Mouse (Mus musculus): ENCODE measurements around the gene AF067063. TPM values are rescaled to one million over a fixed set of nuclear protein-coding genes. Genes with fewer than 3 reads are reported as not detected.

Gene AF067063
- not detected for polyA plus RNA-seq (2015; fragmentation: Illumina TruSeq; extraction: RNeasy Lipid Tissue Mini Kit (QIAGEN cat#74804); ENCODE audit: insufficient read depth, low replicate concordance)

GRCm38 (mm10) chr13:119830116-119830515 lies at the start of gene AF067063:
Gene AF067063, minus strand, starts transcription at chr13:119830216.

DNA sequence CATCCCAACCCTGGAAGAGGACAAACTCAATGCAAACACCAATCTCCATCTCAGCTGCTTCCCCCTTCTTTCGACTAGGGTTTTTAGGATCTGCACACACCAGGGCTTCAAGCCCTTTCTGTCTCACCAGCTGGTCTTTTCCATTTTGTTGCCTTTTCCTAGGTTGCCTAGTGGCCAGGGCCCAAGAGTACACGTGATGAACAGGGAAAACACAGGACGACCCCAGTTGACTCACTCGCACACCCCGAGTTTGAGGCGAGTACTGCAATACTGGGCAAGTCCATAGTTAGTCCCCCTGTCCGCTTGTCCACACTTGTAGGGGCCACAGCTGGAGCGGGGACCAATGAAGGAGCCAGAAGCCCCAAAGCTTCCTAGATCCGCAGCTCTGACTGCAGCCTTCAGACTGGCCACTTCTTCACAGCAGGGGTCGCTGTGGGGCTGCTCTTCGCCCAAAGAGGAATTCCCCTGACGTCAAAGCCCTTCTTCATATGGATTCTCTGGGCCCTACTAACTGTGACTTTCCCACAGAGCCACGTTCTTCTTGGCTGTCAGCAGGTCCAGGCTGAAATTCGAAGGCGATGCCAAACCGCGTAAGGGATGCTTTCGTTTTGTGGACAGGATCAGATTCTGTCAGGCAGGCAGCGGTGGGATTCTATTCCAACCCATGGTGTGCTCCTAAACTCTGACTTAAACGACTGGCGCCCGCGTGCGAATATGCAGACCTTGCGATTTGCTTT lies 5.5 kb upstream of the AF067063 start, which contains the start of gene D13Ertd608e:
Gene D13Ertd608e (plus strand): TSS at position 687 of the 737 bp plus-strand sequence.

DNA sequence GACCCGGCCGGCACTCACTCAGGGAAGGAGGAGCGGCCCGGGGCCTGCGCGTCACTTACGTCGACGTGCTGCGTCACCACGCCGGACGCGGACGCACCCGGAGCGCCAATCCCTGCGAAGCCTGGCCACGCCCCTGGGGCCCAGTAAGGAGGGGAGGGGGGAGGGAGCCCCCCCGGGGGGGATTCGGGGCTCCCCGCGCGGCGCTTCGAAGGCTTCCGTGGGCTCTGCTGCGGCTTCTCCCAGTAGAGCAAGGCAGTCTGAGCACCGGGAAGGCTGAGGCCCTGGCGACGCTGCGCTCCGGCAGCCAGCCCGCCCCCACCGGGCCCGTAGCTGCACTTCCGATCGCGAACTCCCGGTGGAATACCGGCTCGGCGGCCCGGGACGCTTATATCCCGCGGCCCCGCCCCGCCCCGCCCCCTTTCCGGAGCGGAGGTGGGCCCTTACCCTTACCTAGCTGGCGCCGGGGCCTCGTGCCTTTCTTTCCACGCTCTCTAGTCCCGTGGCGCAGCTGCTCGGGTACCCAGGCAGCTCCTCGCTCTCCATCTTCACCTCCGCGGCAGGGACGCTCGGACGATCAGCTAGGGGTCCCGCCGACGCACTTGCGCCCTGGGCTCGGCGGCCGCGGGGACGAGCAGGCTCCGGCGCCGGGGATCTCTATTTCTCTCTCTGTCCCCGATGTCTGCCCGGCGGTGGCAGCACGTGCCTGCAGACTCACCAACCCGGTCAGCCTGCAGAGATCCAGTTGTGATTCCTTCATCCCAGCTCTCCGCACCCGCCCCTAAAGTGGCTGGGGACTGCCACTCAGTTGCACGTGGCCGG lies 39.0 kb downstream of the AF067063 start, which contains the start of gene Zfp131:
Gene Zfp131 (minus strand): TSS at position 129 of the 819 bp plus-strand sequence.

Other genes starting within 250 kb of the AF067063 start
- 0.23 TPM for gene Ccl28, start 206.4 kb downstream of the AF067063 start, polyA plus RNA-seq (2015; fragmentation: Illumina TruSeq; extraction: RNeasy Lipid Tissue Mini Kit (QIAGEN cat#74804); ENCODE audit: insufficient read depth, low replicate concordance)
- 53.7 TPM for gene Hmgcs1, start 139.8 kb downstream of the AF067063 start, polyA plus RNA-seq (2015; fragmentation: Illumina TruSeq; extraction: RNeasy Lipid Tissue Mini Kit (QIAGEN cat#74804); ENCODE audit: insufficient read depth, low replicate concordance)
- 0.50 TPM for gene Nim1k, start 74.3 kb downstream of the AF067063 start, polyA plus RNA-seq (2015; fragmentation: Illumina TruSeq; extraction: RNeasy Lipid Tissue Mini Kit (QIAGEN cat#74804); ENCODE audit: insufficient read depth, low replicate concordance)
- 70.1 TPM for gene Zfp131, start 39.3 kb downstream of the AF067063 start, polyA plus RNA-seq (2015; fragmentation: Illumina TruSeq; extraction: RNeasy Lipid Tissue Mini Kit (QIAGEN cat#74804); ENCODE audit: insufficient read depth, low replicate concordance)
- 3.9 TPM for gene D13Ertd608e, start 5.8 kb upstream of the AF067063 start, polyA plus RNA-seq (2015; fragmentation: Illumina TruSeq; extraction: RNeasy Lipid Tissue Mini Kit (QIAGEN cat#74804); ENCODE audit: insufficient read depth, low replicate concordance)
- gene Tcstv1, start 64.6 kb upstream of the AF067063 start, polyA plus RNA-seq (2015; fragmentation: Illumina TruSeq; extraction: RNeasy Lipid Tissue Mini Kit (QIAGEN cat#74804); ENCODE audit: insufficient read depth, low replicate concordance): not detected
- gene Gm21761, start 99.1 kb upstream of the AF067063 start, polyA plus RNA-seq (2015; fragmentation: Illumina TruSeq; extraction: RNeasy Lipid Tissue Mini Kit (QIAGEN cat#74804); ENCODE audit: insufficient read depth, low replicate concordance): 0.46 TPM
- 1.2 TPM for gene B020031M17Rik, start 120.6 kb upstream of the AF067063 start, polyA plus RNA-seq (2015; fragmentation: Illumina TruSeq; extraction: RNeasy Lipid Tissue Mini Kit (QIAGEN cat#74804); ENCODE audit: insufficient read depth, low replicate concordance)
- not detected for gene Gm36079, start 196.8 kb upstream of the AF067063 start, polyA plus RNA-seq (2015; fragmentation: Illumina TruSeq; extraction: RNeasy Lipid Tissue Mini Kit (QIAGEN cat#74804); ENCODE audit: insufficient read depth, low replicate concordance)
- 16.9 TPM for gene Gm21188, start 222.0 kb upstream of the AF067063 start, polyA plus RNA-seq (2015; fragmentation: Illumina TruSeq; extraction: RNeasy Lipid Tissue Mini Kit (QIAGEN cat#74804); ENCODE audit: insufficient read depth, low replicate concordance)

All from spleen, adult 10 weeks (tissue).